Mouse (Mus musculus) thymus, postnatal 0 days (tissue): Measurements from ENCODE around the gene Marcks. TPM values are rescaled to one million over a fixed set of nuclear protein-coding genes. Genes with fewer than 3 reads are reported as not detected.

ENCODE experiments used
- polyA plus RNA-seq: library from polyadenylated mRNA; unstranded; fragments of >200 nt; fragmentation: Nextera tagmentation; extraction: Ambion mirVana; gene quantifications from 2 replicates; pipeline ENCODE4 v1.2.1, GENCODE M21; 2015

Marcks gene
- polyA plus RNA-seq, 1 experiment from 2014 or later: 86.6 TPM

Other genes with a start within 250 kb of the Marcks start
- 177 and 197 TPM in 2 replicates for gene Hdac2, start 164.4 kb downstream of the Marcks start, polyA plus RNA-seq